Mouse (Mus musculus): ENCODE results near the gene Hdlbp. TPM values are rescaled to one million over a fixed set of nuclear protein-coding genes. Genes with fewer than 3 reads are reported as not detected.
A peak's percentile ranks its signal among the peaks of the same experiment; 100 is the strongest.
"Not testable (repeated sequence)": the region's sequence is repeated elsewhere in the genome, so short reads cannot be mapped to it uniquely, and the experiment has no call there.

The Hdlbp gene
- polyA plus RNA-seq, 1 experiment: 105 TPM

DNA sequence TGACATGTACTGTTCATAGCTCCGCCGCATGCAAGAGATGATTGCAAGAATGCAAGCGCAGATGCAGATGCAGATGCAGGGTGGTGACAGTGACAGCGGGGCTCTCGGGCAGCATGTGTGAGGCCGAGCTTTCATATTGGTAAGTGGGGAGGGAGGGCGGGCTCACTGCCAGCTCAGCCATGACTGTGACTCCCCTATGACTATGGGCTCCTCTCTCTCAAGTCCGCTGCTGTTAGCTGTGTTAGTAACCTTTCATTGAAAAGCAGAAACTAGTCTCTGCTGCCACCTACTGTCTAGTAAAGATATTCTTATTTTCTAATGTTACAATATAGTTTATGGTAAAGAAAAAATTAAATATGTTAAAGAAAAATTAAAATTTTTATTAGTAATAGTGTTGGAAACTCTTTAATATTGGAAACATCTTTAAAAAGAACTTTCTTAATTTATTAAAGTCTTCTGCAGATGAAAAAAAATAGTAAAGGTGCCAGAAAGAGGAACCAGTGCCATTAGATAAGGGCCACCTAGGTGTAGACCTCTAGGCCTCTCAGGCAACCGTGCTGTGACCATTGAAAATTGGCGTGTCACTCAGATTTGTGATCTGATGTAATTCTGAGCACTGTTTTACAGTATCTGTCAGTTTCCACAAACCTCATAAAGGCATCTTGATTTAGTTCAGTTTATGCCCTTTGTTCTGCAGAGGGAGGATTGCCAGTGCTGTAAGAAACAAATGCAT, 28.5 kb upstream of the Hdlbp start:
- TF ChIP-seq POLR2A (IDR thresholded peaks at IDR 0.05; ENCODE audit: borderline replicate concordance, insufficient read depth, low read length): no peak
- TF ChIP-seq CTCF (IDR thresholded peaks at IDR 0.05; ENCODE audit: borderline replicate concordance, insufficient read depth, low read depth, low read length): peak; percentile 27; the same call in 1 of the 2 replicates
- Histone ChIP-seq H3K27ac (ENCODE audit: insufficient read depth, low read length) (no peak overlapping the region), H3K4me1 (ENCODE audit: control insufficient read depth, insufficient read depth, low read length) (no peaks in the 10 kb centered on the region), H3K27me3 (ENCODE audit: control insufficient read depth, insufficient read depth, low read length) (no peaks in the 10 kb centered on the region), H3K4me3 (replicated peaks; ENCODE audit: insufficient read depth, low read depth, low read length) (no peak overlapping the region)
- peak; percentile 25 to 41 for DNase-seq
- 41% methylated on average over 10 of the region's 10 CpGs for WGBS

DNA sequence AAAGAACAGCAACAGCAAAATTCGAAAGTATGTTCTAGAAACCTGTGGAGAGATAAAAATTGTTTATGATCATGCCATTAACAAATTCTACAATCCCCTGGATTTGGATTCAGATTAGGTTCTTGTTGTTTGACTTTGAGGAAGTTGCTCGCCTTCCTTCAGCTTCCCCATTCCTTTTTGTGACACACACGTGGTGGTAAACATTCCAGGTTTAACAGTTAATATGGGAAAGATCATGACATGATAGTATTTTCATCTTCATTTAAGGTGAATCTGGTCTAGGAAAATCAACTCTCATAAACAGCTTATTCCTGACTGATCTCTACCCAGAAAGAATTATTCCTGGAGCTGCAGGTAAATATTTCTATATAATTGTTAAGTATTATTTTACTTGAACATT, 16.7 kb upstream of the Hdlbp start:
- no peaks in the 10 kb centered on the region for H3K4me1 ChIP-seq (ENCODE audit: control insufficient read depth, insufficient read depth, low read length)
- H3K27me3 ChIP-seq (ENCODE audit: control insufficient read depth, insufficient read depth, low read length): no peaks in the 10 kb centered on the region
- TF ChIP-seq POLR2A (IDR thresholded peaks at IDR 0.05; ENCODE audit: borderline replicate concordance, insufficient read depth, low read length) (no peak), CTCF (IDR thresholded peaks at IDR 0.05; ENCODE audit: borderline replicate concordance, insufficient read depth, low read depth, low read length) (no peak)
- H3K4me3 ChIP-seq (replicated peaks; ENCODE audit: insufficient read depth, low read depth, low read length): no peak overlapping the region
- DNase-seq: no peak
- no peak overlapping the region for H3K27ac ChIP-seq (ENCODE audit: insufficient read depth, low read length)
- WGBS: 91% methylated on average over 3 of the region's 3 CpGs

DNA sequence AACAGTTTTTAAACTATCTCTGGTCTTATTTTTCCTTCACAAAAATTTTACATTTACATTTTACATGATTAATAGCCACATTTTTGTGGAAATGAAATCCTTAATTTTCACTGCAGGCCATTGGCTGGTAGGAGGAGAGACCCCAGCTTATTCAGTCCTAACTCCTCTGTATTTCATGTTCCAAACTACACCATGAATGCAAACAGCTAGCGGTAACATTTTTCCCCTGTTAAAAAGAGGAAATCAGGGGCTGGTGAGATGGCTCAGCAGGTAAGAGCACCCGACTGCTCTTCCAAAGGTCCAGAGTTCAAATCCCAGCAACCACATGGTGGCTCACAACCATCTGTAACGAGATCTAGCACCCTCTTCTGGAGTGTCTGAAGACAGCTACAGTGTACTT, 7.7 kb upstream of the Hdlbp start:
- H3K4me3 ChIP-seq (replicated peaks; ENCODE audit: insufficient read depth, low read depth, low read length); H3K4me1 ChIP-seq (ENCODE audit: control insufficient read depth, insufficient read depth, low read length); H3K27ac ChIP-seq (ENCODE audit: insufficient read depth, low read length); H3K27me3 ChIP-seq (ENCODE audit: control insufficient read depth, insufficient read depth, low read length); DNase-seq: not testable (repeated sequence)
- WGBS: 92% methylated on average over 3 of the region's 3 CpGs

DNA sequence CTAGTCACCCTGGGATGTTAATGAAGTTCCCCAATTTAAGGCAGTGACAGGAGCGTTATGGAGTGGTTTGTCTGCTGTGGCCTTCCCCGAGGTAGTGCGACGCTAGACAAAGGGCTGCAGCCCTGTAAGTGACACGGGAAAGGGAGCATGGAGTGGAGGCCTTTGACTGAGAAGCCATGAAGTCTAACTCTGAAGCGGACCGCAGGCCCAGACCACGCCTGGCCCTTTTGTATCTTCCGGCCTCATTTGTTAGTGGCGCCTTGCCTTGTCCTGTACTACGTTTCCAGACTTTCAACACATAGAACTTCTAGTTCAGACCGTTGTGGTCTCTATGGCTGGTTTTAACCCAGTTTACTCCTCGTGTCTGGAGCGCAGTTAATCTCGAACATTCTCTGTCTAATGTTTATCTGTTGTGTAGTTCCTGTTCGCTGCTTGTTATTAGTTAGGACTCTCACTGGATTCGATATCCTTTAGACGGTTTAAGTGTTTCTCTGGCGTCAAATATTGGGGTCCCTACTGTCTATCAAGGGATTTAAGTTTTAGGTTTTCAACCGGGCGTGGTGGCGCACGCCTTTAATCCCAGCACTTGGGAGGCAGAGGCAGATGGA, 965 bp upstream of the Hdlbp start:
- Histone ChIP-seq H3K4me3 (replicated peaks; ENCODE audit: insufficient read depth, low read depth, low read length) (peak overlapping the region; percentile 78), H3K4me1 (ENCODE audit: control insufficient read depth, insufficient read depth, low read length) (no peaks in the 10 kb centered on the region), H3K27me3 (ENCODE audit: control insufficient read depth, insufficient read depth, low read length) (no peaks in the 10 kb centered on the region), H3K27ac (ENCODE audit: insufficient read depth, low read length) (peak overlapping the region; percentile 63; the same call in 1 of the 2 replicates)
- TF ChIP-seq CTCF (IDR thresholded peaks at IDR 0.05; ENCODE audit: borderline replicate concordance, insufficient read depth, low read depth, low read length): no peak
- TF ChIP-seq POLR2A (IDR thresholded peaks at IDR 0.05; ENCODE audit: borderline replicate concordance, insufficient read depth, low read length): no peak
- 6% methylated on average over 23 of the region's 23 CpGs for WGBS
- no peak for DNase-seq

DNA sequence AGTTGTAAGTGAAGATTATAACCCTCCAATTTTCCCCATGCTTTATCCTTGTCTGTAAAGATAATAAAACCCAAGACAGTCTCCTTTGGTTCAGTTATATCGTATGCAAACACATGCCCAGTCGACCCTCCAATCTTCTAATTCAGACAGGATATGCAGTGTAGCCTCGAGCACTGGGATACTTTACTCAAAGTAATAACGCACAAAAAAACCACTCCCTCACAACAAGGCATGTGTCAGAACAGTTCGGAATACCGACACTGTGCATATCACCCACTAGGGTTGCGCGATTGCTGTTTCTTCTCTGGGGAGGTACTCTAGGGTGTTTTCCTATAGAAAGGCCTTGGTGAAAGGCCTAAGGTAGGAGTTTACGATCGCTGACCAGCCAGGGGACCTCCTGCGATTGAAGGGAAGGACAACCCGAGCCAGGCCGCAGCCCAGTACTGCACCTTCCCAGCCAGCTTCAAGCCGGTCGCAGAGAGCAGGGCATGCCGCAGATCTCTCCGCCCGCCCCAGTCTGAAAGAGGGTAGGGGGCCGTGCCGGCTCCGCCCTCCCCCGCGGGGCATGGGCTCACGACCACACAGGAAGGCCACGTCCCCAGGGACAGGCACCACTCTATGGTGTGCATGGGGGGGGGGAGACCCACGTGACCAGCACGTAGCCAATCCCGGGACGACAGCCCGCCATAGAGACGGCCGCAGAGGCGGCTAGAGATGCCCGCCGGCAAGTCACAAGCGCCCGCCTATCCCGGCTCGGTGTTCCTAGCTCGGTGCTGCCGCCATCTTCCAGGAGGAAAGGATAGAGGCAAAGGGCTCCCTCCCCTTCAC, 643 bp downstream of the Hdlbp start:
- Histone ChIP-seq H3K27ac (ENCODE audit: insufficient read depth, low read length) (peak overlapping the region; percentile 83), H3K4me3 (replicated peaks; ENCODE audit: insufficient read depth, low read depth, low read length) (peak overlapping the region; percentile 78), H3K27me3 (ENCODE audit: control insufficient read depth, insufficient read depth, low read length) (no peaks in the 10 kb centered on the region), H3K4me1 (ENCODE audit: control insufficient read depth, insufficient read depth, low read length) (no peaks in the 10 kb centered on the region)
- WGBS: under 1% methylated on average over 41 of the region's 41 CpGs
- peak; percentile 98 to 99 for DNase-seq
- TF ChIP-seq CTCF (IDR thresholded peaks at IDR 0.05; ENCODE audit: borderline replicate concordance, insufficient read depth, low read depth, low read length) (peak; percentile 49; the same call in 1 of the 2 replicates), POLR2A (IDR thresholded peaks at IDR 0.05; ENCODE audit: borderline replicate concordance, insufficient read depth, low read length) (peak; percentile 52)

DNA sequence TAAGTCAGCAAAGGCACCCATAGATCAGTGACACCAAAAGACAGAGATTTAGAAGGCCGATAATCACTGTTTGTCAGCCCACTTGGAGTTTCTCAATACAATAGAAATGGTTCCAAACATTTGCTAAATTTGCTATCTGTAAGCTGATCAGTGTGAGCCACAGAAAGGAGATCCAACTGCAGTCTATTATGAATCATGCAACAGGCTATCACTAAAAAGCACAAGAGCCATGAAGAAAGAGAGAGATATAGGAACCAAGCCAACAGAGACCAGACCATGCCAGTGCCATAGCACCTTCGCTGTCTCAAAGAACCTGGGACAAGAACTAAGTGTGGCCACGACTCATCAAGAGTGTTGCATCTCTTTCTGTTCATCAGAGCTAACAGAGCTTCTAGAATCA, 2.9 kb downstream of the Hdlbp start:
- H3K4me3 ChIP-seq (replicated peaks; ENCODE audit: insufficient read depth, low read depth, low read length): no peak overlapping the region
- 92% methylated on average over 3 of the region's 3 CpGs for WGBS
- no peak overlapping the region for H3K27ac ChIP-seq (ENCODE audit: insufficient read depth, low read length)
- no peaks in the 10 kb centered on the region for H3K4me1 ChIP-seq (ENCODE audit: control insufficient read depth, insufficient read depth, low read length)
- no peak for DNase-seq
- TF ChIP-seq CTCF (IDR thresholded peaks at IDR 0.05; ENCODE audit: borderline replicate concordance, insufficient read depth, low read depth, low read length) (no peak), POLR2A (IDR thresholded peaks at IDR 0.05; ENCODE audit: borderline replicate concordance, insufficient read depth, low read length) (no peak)
- H3K27me3 ChIP-seq (ENCODE audit: control insufficient read depth, insufficient read depth, low read length): no peaks in the 10 kb centered on the region

DNA sequence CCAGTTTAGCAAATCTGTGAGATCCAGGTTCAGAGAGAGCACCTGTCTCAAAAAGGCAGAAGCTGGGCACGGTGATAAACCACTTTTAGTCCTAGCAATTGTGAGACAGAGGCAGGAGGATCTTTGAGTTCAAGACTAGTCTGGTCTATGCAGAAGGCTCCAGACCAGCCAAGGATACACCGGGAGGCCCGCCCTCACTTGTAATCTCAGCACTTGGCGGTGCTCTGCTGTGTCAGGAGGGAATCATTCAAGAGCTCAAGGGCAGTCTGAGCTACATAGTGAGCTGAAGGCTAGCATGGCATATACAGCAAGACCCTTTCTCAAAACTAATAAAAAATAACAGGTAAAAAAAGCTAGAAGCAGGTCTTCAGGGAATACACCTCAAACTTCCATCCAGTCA, 10.0 kb downstream of the Hdlbp start:
- TF ChIP-seq POLR2A (IDR thresholded peaks at IDR 0.05; ENCODE audit: borderline replicate concordance, insufficient read depth, low read length): no peak
- H3K27me3 ChIP-seq (ENCODE audit: control insufficient read depth, insufficient read depth, low read length): no peaks in the 10 kb centered on the region
- DNase-seq: no peak
- WGBS: 84% methylated on average over 4 of the region's 4 CpGs
- H3K4me1 ChIP-seq (ENCODE audit: control insufficient read depth, insufficient read depth, low read length): no peaks in the 10 kb centered on the region
- no peak overlapping the region for H3K27ac ChIP-seq (ENCODE audit: insufficient read depth, low read length)
- no peak overlapping the region for H3K4me3 ChIP-seq (replicated peaks; ENCODE audit: insufficient read depth, low read depth, low read length)

DNA sequence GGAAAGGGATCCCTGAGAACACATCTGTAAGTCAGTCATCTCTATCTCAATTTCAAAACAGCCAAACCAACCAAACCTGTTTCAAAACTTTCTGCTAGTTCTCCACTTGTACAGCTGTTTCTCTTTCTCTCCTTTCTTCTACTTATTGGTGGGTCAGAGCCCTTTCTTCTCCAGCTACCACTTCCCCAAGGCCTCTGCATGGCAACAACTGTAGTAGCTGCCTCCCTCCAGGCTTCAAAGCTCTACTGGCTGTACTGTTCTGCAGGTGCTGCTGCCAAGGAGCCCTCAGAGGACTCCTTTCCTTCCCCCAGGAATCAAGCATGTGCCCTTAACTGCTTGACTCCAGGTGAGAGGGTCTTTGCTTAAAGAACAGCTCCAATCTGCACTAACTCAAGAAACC, 12.9 kb downstream of the Hdlbp start:
- DNase-seq: no peak
- no peaks in the 10 kb centered on the region for H3K4me1 ChIP-seq (ENCODE audit: control insufficient read depth, insufficient read depth, low read length)
- H3K27me3 ChIP-seq (ENCODE audit: control insufficient read depth, insufficient read depth, low read length): no peaks in the 10 kb centered on the region
- no peak overlapping the region for H3K4me3 ChIP-seq (replicated peaks; ENCODE audit: insufficient read depth, low read depth, low read length)
- H3K27ac ChIP-seq (ENCODE audit: insufficient read depth, low read length): no peak overlapping the region
- TF ChIP-seq POLR2A (IDR thresholded peaks at IDR 0.05; ENCODE audit: borderline replicate concordance, insufficient read depth, low read length) (no peak), CTCF (IDR thresholded peaks at IDR 0.05; ENCODE audit: borderline replicate concordance, insufficient read depth, low read depth, low read length) (no peak)

Data from cerebellum, adult 2 months (tissue).